Mouse (Mus musculus) olfactory bulb, adult 2 months (tissue): ENCODE data around the gene Lipc.

Experiments
- CTCF ChIP-seq: fragments of 200-500 bp; IDR thresholded peaks from 2 replicates; pipeline ENCODE4 v1.5.1; 2012; ENCODE audit warnings: low read depth, mild to moderate bottlenecking, low read length, moderate library complexity; ENCODE audit not compliant: insufficient read depth
- POLR2A ChIP-seq: fragments of 200-500 bp; IDR thresholded peaks from 2 replicates; pipeline ENCODE4 v1.6.1; 2012; ENCODE audit warnings: mild to moderate bottlenecking, low read depth, low read length, moderate library complexity; ENCODE audit not compliant: insufficient read depth

GRCm38 (mm10) chr9:70954226-70954625 lies 2.2 kb upstream of the Lipc start:
- TF ChIP-seq CTCF, result no peak
- TF ChIP-seq POLR2A, result no peak
